Mouse (Mus musculus) ES-Bruce4 (cell line): ENCODE measurements around the gene Traf2.

ENCODE experiments used
- CTCF ChIP-seq: IDR thresholded peaks from one replicate; pipeline ENCODE4 v1.8.1; 2011; ENCODE audit warnings: low read depth, low read length
- EP300 ChIP-seq: IDR thresholded peaks from 2 replicates; pipeline ENCODE4 v1.6.1; 2011; ENCODE audit warnings: low read depth, low read length; ENCODE audit not compliant: insufficient read depth
- POLR2A ChIP-seq: IDR thresholded peaks from one replicate; pipeline ENCODE4 v1.8.1; 2011; ENCODE audit warnings: low read length; ENCODE audit not compliant: insufficient read depth

- no peak for TF ChIP-seq EP300
- TF ChIP-seq CTCF: no peak
- no peak for TF ChIP-seq POLR2A
Measured at GRCm38 (mm10) chr2:25556296-25556695, 9.6 kb upstream of the Traf2 start.
